Mouse (Mus musculus): ENCODE data around the gene 1700001C19Rik. TPM values are rescaled to one million over a fixed set of nuclear protein-coding genes. Genes with fewer than 3 reads are reported as not detected.

Gene 1700001C19Rik
- total and polyA plus RNA-seq, 3 experiments = not detected

DNA sequence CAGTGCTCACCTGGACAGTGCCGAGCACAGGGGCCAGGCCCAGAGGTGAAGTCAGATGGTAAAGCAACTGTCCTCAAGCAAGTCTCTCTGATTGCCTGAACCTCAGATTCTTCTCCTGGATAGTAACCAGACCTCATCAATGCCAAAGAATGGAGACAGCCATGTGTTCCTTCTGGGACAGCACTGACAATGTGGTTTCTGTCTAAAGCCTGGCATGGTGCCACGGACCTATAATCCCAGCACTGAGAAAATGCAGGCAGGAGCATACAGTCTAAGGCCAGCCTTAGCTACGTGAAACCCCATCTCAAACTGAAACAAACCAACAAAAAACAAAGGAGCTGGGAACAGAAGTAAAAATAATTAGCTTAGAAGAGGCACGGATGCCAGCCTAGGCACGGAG, 33.5 kb upstream of the 1700001C19Rik start:
- no peak overlapping the region for H3K4me2 ChIP-seq (ENCODE audit: insufficient read depth, low read depth, poor library complexity, severe bottlenecking)
- dilution Hi-C loops (cut with MboI; ENCODE audit: extremely low pct_ligation_motif_present, extremely low pct_unique_long_range_greater_than_20kb, low sequenced_read_pairs) (no loop called here), in situ Hi-C loops (cut with MboI; ENCODE audit: low pct_ligation_motif_present, low pct_unique_long_range_greater_than_20kb, low sequenced_read_pairs) (no loop called here)
- TF ChIP-seq ELF1 (IDR thresholded peaks at IDR 0.05; ENCODE audit: low read depth, low read length) (no peak), MAZ (IDR thresholded peaks at IDR 0.05; ENCODE audit: low read depth, low read length) (no peak), USF1 (IDR thresholded peaks at IDR 0.05; ENCODE audit: low read depth, low read length) (no peak), SMC3 (IDR thresholded peaks at IDR 0.05; ENCODE audit: low read depth, low read length) (no peak), MEF2A (IDR thresholded peaks at IDR 0.05; ENCODE audit: borderline replicate concordance, low read depth, low read length) (no peak), JUND (conservative IDR thresholded peaks at IDR 0.05; ENCODE audit: low read depth, low read length) (no peak), UBTF (IDR thresholded peaks at IDR 0.05; ENCODE audit: low read depth, low read length) (no peak), POLR2AphosphoS2 (IDR thresholded peaks at IDR 0.05; ENCODE audit: low read depth, low read length) (no peak), ZNF384 (IDR thresholded peaks at IDR 0.05; ENCODE audit: low read depth, low read length) (no peak), SIN3A (IDR thresholded peaks at IDR 0.05; ENCODE audit: low read length) (no peak), NELFE (IDR thresholded peaks at IDR 0.05; ENCODE audit: low read depth, low read length) (no peak)
- H3K27me3 ChIP-seq (replicated peaks) = peaks cover 25% of the 10 kb centered on the region
- no peaks in the 10 kb centered on the region for H3K9me3 ChIP-seq (replicated peaks; ENCODE audit: low read length)
- peaks cover 0 to 6% of the 10 kb centered on the region in 2 experiments; a peak in 1 of 4 replicates for H3K4me1 ChIP-seq (ENCODE audit: control insufficient read depth in 1 of 2, insufficient read depth in 2 of 2)
- H3K9ac ChIP-seq (ENCODE audit: insufficient read depth, low read depth) = no peak overlapping the region
- H3K36me3 ChIP-seq (replicated peaks in 1 of 2; ENCODE audit: control insufficient read depth in 1 of 2, insufficient read depth in 1 of 2, low read length in 1 of 2) = no peaks in the 10 kb centered on the region
- H3K79me2 ChIP-seq (replicated peaks; ENCODE audit: control insufficient read depth, extremely low read depth, insufficient read depth, poor library complexity, severe bottlenecking) = no peaks in the 10 kb centered on the region
- no peak overlapping the region for H3K4me3 ChIP-seq (replicated peaks in 1 of 3; ENCODE audit: low read depth in 2 of 3, low read length in 2 of 3, poor library complexity in 1 of 3)
- no peak overlapping the region for H3K27ac ChIP-seq (ENCODE audit: insufficient read depth, low read depth)
- no peak for DNase-seq (ENCODE audit: extremely low read depth)

DNA sequence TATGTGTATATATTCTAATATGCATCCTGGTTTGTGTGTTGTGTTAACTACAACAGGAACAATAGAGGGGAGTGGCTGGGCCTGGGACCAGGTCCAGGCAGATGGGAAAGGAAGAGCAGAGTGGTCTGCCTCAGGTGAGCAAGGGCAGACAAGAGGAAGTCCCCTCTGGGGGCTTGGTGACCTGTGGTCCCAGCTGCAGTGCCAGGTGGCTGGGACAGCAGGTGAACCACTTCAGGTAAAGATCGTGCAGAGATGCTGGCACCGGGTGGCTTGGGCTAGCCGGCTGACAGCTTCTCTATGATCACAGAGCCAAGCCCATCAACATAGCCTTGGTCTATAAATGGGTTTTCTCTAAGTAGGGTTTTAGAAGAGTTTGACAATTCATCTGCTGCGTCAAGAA, 32.9 kb upstream of the 1700001C19Rik start:
- TF ChIP-seq MXI1 (IDR thresholded peaks at IDR 0.05; ENCODE audit: low read depth, low read length) (no peak), POLR2A (IDR thresholded peaks at IDR 0.05; ENCODE audit: low read depth, low read length) (no peak)
- Histone ChIP-seq H3K36me3 (replicated peaks in 1 of 2; ENCODE audit: control insufficient read depth in 1 of 2, insufficient read depth in 1 of 2, low read length in 1 of 2) (no peaks in the 10 kb centered on the region), H3K4me3 (replicated peaks in 1 of 3; ENCODE audit: low read depth in 2 of 3, low read length in 2 of 3, poor library complexity in 1 of 3) (no peak overlapping the region), H3K27me3 (replicated peaks) (peaks cover 25% of the 10 kb centered on the region), H3K9ac (ENCODE audit: insufficient read depth, low read depth) (no peak overlapping the region), H3K9me3 (replicated peaks; ENCODE audit: low read length) (no peaks in the 10 kb centered on the region), H3K4me1 (ENCODE audit: control insufficient read depth in 1 of 2, insufficient read depth in 2 of 2) (peaks cover 5 to 11% of the 10 kb centered on the region in 2 experiments; a peak in 3 of 4 replicates), H3K79me2 (replicated peaks; ENCODE audit: control insufficient read depth, extremely low read depth, insufficient read depth, poor library complexity, severe bottlenecking) (no peaks in the 10 kb centered on the region), H3K4me2 (ENCODE audit: insufficient read depth, low read depth, poor library complexity, severe bottlenecking) (no peak overlapping the region), H3K27ac (ENCODE audit: insufficient read depth, low read depth) (no peak overlapping the region)
- in situ Hi-C loops (cut with MboI; ENCODE audit: low pct_ligation_motif_present, low pct_unique_long_range_greater_than_20kb, low sequenced_read_pairs) (no loop called here), dilution Hi-C loops (cut with MboI; ENCODE audit: extremely low pct_ligation_motif_present, extremely low pct_unique_long_range_greater_than_20kb, low sequenced_read_pairs) (no loop called here)
- no peak for DNase-seq (ENCODE audit: extremely low read depth)

DNA sequence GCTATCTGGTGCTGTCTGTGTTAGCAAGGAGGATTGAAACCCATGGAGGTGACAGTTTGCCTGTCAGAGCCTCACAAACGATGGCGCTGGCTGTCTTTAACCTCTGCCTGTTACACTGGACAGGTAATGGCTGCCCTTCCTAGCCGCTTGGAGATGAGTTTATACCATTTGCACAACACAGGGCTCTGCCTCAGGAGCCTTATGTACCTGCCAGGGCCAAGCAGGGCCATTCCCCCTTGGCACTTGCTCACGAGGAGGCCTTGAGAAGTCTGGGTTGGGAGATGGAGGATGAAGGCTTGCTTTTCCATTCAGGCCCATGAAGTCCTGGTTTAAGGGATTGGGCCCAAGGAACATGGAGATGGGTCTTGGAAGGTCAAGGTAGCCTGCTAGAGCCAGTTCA, 32.5 kb upstream of the 1700001C19Rik start:
- no peak overlapping the region for H3K27ac ChIP-seq (ENCODE audit: insufficient read depth, low read depth)
- in situ Hi-C loops (cut with MboI; ENCODE audit: low pct_ligation_motif_present, low pct_unique_long_range_greater_than_20kb, low sequenced_read_pairs) = no loop called here
- no peak for DNase-seq (ENCODE audit: extremely low read depth)
- no peak overlapping the region for H3K4me3 ChIP-seq (replicated peaks in 1 of 3; ENCODE audit: low read depth in 2 of 3, low read length in 2 of 3, poor library complexity in 1 of 3)
- peaks cover 25% of the 10 kb centered on the region for H3K27me3 ChIP-seq (replicated peaks)
- H3K36me3 ChIP-seq (replicated peaks in 1 of 2; ENCODE audit: control insufficient read depth in 1 of 2, insufficient read depth in 1 of 2, low read length in 1 of 2) = no peaks in the 10 kb centered on the region
- H3K4me2 ChIP-seq (ENCODE audit: insufficient read depth, low read depth, poor library complexity, severe bottlenecking) = no peak overlapping the region
- H3K9ac ChIP-seq (ENCODE audit: insufficient read depth, low read depth) = no peak overlapping the region
- no peaks in the 10 kb centered on the region for H3K79me2 ChIP-seq (replicated peaks; ENCODE audit: control insufficient read depth, extremely low read depth, insufficient read depth, poor library complexity, severe bottlenecking)
- peaks cover 5 to 16% of the 10 kb centered on the region in 2 experiments; a peak in 3 of 4 replicates for H3K4me1 ChIP-seq (ENCODE audit: control insufficient read depth in 1 of 2, insufficient read depth in 2 of 2)
- no peak for TF ChIP-seq MYC (IDR thresholded peaks at IDR 0.05; ENCODE audit: low read depth, low read length)
- TF ChIP-seq JUND (conservative IDR thresholded peaks at IDR 0.05; ENCODE audit: low read depth, low read length) = no peak
- no peak for TF ChIP-seq TBP (conservative IDR thresholded peaks at IDR 0.05; ENCODE audit: low read depth, low read length)
- no peak for TF ChIP-seq KAT2A (IDR thresholded peaks at IDR 0.05; ENCODE audit: insufficient replicate concordance, low read length)
- TF ChIP-seq ZKSCAN1 (IDR thresholded peaks at IDR 0.05; ENCODE audit: borderline replicate concordance, low read depth, low read length) = no peak
- no peak for TF ChIP-seq RAD21 (IDR thresholded peaks at IDR 0.05; ENCODE audit: low read depth, low read length)
- no peak for TF ChIP-seq SMC3 (IDR thresholded peaks at IDR 0.05; ENCODE audit: low read depth, low read length)
- TF ChIP-seq MAFK (IDR thresholded peaks at IDR 0.05; ENCODE audit: insufficient replicate concordance, low read length) = no peak
- no peak for TF ChIP-seq CHD1 (IDR thresholded peaks at IDR 0.05; ENCODE audit: low read depth, low read length)
- TF ChIP-seq NRF1 (IDR thresholded peaks at IDR 0.05; ENCODE audit: low read depth, low read length) = no peak
- TF ChIP-seq MEF2A (IDR thresholded peaks at IDR 0.05; ENCODE audit: borderline replicate concordance, low read depth, low read length) = no peak
- no peak for TF ChIP-seq ELF1 (IDR thresholded peaks at IDR 0.05; ENCODE audit: low read depth, low read length)
- no peak for TF ChIP-seq USF2 (conservative IDR thresholded peaks at IDR 0.05; ENCODE audit: low read depth, low read length)
- TF ChIP-seq ZMIZ1 (IDR thresholded peaks at IDR 0.05; ENCODE audit: low read depth, low read length) = no peak
- TF ChIP-seq HCFC1 (IDR thresholded peaks at IDR 0.05; ENCODE audit: low read depth, low read length) = no peak
- no peaks in the 10 kb centered on the region for H3K9me3 ChIP-seq (replicated peaks; ENCODE audit: low read length)
- dilution Hi-C loops (cut with MboI; ENCODE audit: extremely low pct_ligation_motif_present, extremely low pct_unique_long_range_greater_than_20kb, low sequenced_read_pairs) = no loop called here
